Mouse (Mus musculus) kidney, postnatal 0 days (tissue): ENCODE measurements at regions not wholly inside any gene's neighbourhood (a gene's known extent, or its start where the extent isn't known, plus 50 kb on each side); places are given as distances from the start of the nearest gene placed in this dataset.

Experiments
- ATAC-seq: fragments of 200-750 bp; cut with Nextera tagmentation; replicated peaks from 2 replicates; pipeline ENCODE4 v1.8.0; 2017; ENCODE audit warnings: low read depth, moderate number of reproducible peaks, moderate TSS enrichment, moderate library complexity; ENCODE audit not compliant: low FRiP score
- DNase-seq: peaks from one replicate; pipeline ENCODE4 v3.0.0-alpha.2; 2016; ENCODE audit warnings: low spot score
- H3K27ac ChIP-seq: fragments of 300-500 bp; sonication (generic); 2 replicates; pipeline ENCODE4 v1.5.1; 2014; ENCODE audit warnings: mild to moderate bottlenecking
- H3K27me3 ChIP-seq: fragments of 300-500 bp; sonication (generic); 2 replicates; pipeline ENCODE4 v1.6.1; 2014; ENCODE audit warnings: low read length, mixed read lengths; ENCODE audit not compliant: insufficient read depth
- H3K36me3 ChIP-seq: fragments of 300-500 bp; sonication (generic); 2 replicates; pipeline ENCODE4 v1.6.1; 2014; ENCODE audit warnings: low read length, mixed read lengths; ENCODE audit not compliant: insufficient read depth
- H3K4me1 ChIP-seq: fragments of 300-500 bp; sonication (generic); replicated peaks from 2 replicates; pipeline ENCODE4 v1.6.1; 2014; ENCODE audit warnings: antibody characterized with exemption, low read length, mixed read lengths; ENCODE audit not compliant: insufficient read depth
- H3K4me2 ChIP-seq: fragments of 300-500 bp; sonication (generic); 2 replicates; pipeline ENCODE4 v1.6.1; 2014; ENCODE audit warnings: mild to moderate bottlenecking, low read length, moderate library complexity, mixed read lengths
- H3K4me3 ChIP-seq: fragments of 300-500 bp; sonication (generic); replicated peaks from 2 replicates; pipeline ENCODE4 v1.5.1; 2014; ENCODE audit warnings: low read depth, low read length
- H3K9ac ChIP-seq: fragments of 300-500 bp; sonication (generic); 2 replicates; pipeline ENCODE4 v1.6.1; 2014; ENCODE audit warnings: low read depth, low read length
- H3K9me3 ChIP-seq: fragments of 300-500 bp; sonication (generic); replicated peaks from 2 replicates; pipeline ENCODE4 v1.6.1; 2016; ENCODE audit warnings: low read length, inconsistent platforms, mixed read lengths
- CTCF ChIP-seq: IDR thresholded peaks from 2 replicates; pipeline ENCODE4 v1.5.1; 2016; ENCODE audit warnings: antibody characterized with exemption, low read depth, mild to moderate bottlenecking, moderate library complexity
- WGBS: fragments of 180-500 bp; shearing (Covaris S2); extraction: QIAGEN DNeasy Blood & Tissue Kit; methylation state at CpG from one replicate; pipeline ENCODE4 v1.1.7; 2014; 5-methylcytosine and 5-hydroxymethylcytosine counted together

DNA sequence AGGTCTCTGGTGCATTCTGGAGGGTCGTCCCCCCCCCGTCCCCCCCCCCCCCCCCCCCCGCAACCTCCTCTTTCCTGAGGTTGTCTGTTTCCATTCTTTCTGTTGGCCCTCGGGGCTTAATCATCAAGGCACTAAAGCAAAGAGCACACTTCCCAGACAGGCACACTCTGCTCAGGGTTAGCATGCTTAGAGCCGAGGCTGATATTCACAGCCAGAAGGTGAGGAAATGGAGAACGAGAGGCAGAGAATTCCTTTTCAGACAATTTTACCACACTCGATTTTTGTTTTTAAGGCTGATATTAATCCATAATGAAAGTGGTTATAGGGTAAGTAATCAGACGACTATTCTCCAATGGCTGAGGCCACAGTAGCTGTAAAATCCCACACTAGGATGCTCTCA is 268.7 kb upstream of the Clec14a start:
- no peak for DNase-seq
- H3K27me3 ChIP-seq: no peaks in the 10 kb centered on the region
- 66% methylated on average over 7 of the region's 8 CpGs for WGBS
- H3K9me3 ChIP-seq: no peaks in the 10 kb centered on the region
- ATAC-seq: no peak
- H3K4me1 ChIP-seq: no peaks in the 10 kb centered on the region
- TF ChIP-seq CTCF: no peak
- no peak overlapping the region for H3K4me3 ChIP-seq
- no peaks in the 10 kb centered on the region for H3K36me3 ChIP-seq
- no peak overlapping the region for H3K4me2 ChIP-seq
- no peak overlapping the region for H3K27ac ChIP-seq
- H3K9ac ChIP-seq: no peak overlapping the region

- no peak for ATAC-seq
- TF ChIP-seq CTCF: no peak
- WGBS: 68% methylated on average over 7 of the region's 7 CpGs
- no peaks in the 10 kb centered on the region for H3K4me1 ChIP-seq
- H3K9ac ChIP-seq: no peak overlapping the region
- H3K36me3 ChIP-seq: no peaks in the 10 kb centered on the region
- H3K27ac ChIP-seq: no peak overlapping the region
- no peaks in the 10 kb centered on the region for H3K9me3 ChIP-seq
- no peak overlapping the region for H3K4me2 ChIP-seq
- H3K27me3 ChIP-seq: no peaks in the 10 kb centered on the region
- no peak overlapping the region for H3K4me3 ChIP-seq
- no peak for DNase-seq
Observed at GRCm38 (mm10) chr12:58536381-58536992, 267.4 kb upstream of the Clec14a start.

DNA sequence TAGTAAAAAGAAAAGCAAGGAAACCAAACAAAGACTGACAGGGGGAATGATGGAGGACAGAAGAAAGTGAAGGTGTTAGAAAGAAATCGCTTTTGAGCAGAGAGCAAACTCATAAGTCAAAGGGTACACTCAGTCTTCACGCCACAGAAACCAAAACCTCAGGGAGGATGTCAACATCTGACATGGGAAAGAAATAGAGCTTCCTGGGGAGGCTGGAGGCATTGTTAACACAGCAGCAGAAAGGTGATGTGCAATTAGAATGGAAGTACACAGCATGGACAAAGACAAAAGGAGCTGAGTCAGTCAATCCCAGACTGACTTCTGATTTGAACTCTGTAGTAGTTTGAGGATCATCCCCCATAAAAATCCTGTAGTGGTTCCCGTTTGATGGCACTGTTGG is 261.2 kb upstream of the Clec14a start:
- no peak overlapping the region for H3K9ac ChIP-seq
- no peak overlapping the region for H3K27ac ChIP-seq
- no peak overlapping the region for H3K4me3 ChIP-seq
- no peaks in the 10 kb centered on the region for H3K36me3 ChIP-seq
- no peak for TF ChIP-seq CTCF
- DNase-seq: peak; percentile 21
- 20% methylated on average over 3 of the region's 3 CpGs for WGBS
- no peaks in the 10 kb centered on the region for H3K4me1 ChIP-seq
- ATAC-seq: no peak
- no peak overlapping the region for H3K4me2 ChIP-seq
- no peaks in the 10 kb centered on the region for H3K9me3 ChIP-seq
- H3K27me3 ChIP-seq: no peaks in the 10 kb centered on the region

DNA sequence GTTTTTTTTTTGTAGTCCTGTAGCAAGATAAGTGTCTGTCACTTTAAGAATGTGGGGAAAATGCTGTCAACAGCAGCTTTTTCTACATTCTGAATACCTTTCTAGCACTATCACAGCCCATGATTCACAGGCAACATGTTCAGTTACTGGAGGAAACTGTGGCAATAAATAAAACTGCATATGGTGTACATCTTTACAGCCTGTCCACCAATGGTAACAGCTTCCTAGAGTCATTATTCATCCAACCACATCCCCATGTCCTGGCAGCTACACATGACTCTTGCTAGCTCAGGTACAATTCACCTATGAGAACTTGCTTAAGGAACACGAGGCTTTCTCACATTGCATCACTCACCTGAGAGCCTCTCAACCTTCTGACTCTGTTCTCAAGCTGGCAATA is 247.7 kb upstream of the Clec14a start:
- Histone ChIP-seq H3K27me3 (no peaks in the 10 kb centered on the region), H3K4me3 (no peak overlapping the region), H3K27ac (no peak overlapping the region), H3K36me3 (no peaks in the 10 kb centered on the region), H3K4me1 (no peaks in the 10 kb centered on the region), H3K9me3 (no peaks in the 10 kb centered on the region), H3K9ac (no peak overlapping the region), H3K4me2 (no peak overlapping the region)
- ATAC-seq: no peak
- TF ChIP-seq CTCF: no peak
- DNase-seq: no peak
- 38% methylated on average over 1 of the region's 1 CpGs for WGBS

GRCm38 (mm10) chr12:58513951-58514350 is 244.9 kb upstream of the Clec14a start:
- Histone ChIP-seq H3K4me1 (no peaks in the 10 kb centered on the region), H3K36me3 (no peaks in the 10 kb centered on the region), H3K4me3 (no peak overlapping the region), H3K9me3 (no peaks in the 10 kb centered on the region), H3K4me2 (no peak overlapping the region), H3K27ac (no peak overlapping the region), H3K9ac (no peak overlapping the region), H3K27me3 (no peaks in the 10 kb centered on the region)
- WGBS: 79% methylated on average over 1 of the region's 1 CpGs
- no peak for TF ChIP-seq CTCF
- DNase-seq (no peak), ATAC-seq (no peak)

DNA sequence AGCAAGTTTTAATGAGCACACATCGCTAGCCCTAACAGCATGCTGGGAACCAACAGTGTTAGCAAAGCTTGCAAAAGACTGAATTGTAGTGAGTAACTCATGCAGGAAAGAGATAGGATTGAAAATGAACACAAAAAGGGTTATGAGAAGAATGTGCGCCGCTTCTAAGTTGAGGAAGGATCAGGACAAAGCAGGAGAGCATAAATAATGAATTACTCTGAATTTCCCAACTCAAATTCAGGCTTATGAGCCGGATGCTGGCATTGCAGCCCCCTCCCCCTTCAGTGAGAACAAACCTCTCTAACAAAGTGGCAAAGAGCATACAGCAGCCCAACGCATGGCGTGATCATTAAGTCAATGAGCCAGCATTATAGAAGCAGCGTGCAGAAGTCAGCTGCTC is 243.6 kb upstream of the Clec14a start:
- Histone ChIP-seq H3K27me3 (no peaks in the 10 kb centered on the region), H3K4me3 (no peak overlapping the region), H3K4me1 (no peaks in the 10 kb centered on the region), H3K36me3 (no peaks in the 10 kb centered on the region), H3K27ac (no peak overlapping the region), H3K9me3 (no peaks in the 10 kb centered on the region), H3K9ac (no peak overlapping the region), H3K4me2 (no peak overlapping the region)
- WGBS: 70% methylated on average over 7 of the region's 7 CpGs
- ATAC-seq (no peak), DNase-seq (no peak)
- TF ChIP-seq CTCF: no peak

DNA sequence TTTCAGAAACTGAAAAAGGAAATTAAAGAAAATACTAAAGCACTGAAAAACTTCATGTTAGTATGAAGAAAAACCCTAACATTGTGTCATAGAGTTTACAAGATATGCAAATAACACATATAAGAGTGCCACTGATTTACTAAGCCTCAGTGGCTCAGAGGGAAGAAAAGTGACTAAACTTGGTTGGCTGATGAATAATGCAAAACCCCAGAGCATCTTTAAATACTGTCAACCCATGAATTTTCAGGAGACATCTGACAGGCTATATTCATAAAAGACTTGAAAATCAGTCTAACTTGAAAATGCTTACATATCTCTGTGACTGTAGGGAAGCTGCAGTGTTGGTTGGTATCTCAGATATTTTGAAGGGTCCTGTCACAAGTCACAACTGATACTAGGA is 235.2 kb upstream of the Clec14a start:
- no peak overlapping the region for H3K9ac ChIP-seq
- DNase-seq: no peak
- no peaks in the 10 kb centered on the region for H3K4me1 ChIP-seq
- no peak overlapping the region for H3K4me2 ChIP-seq
- no peak overlapping the region for H3K27ac ChIP-seq
- H3K27me3 ChIP-seq: no peaks in the 10 kb centered on the region
- H3K4me3 ChIP-seq: no peak overlapping the region
- no peaks in the 10 kb centered on the region for H3K9me3 ChIP-seq
- no peak for ATAC-seq
- H3K36me3 ChIP-seq: no peaks in the 10 kb centered on the region
- no peak for TF ChIP-seq CTCF
